Mouse (Mus musculus) gastrocnemius, adult 2 months (tissue): Measurements from ENCODE around the gene Col2a1. TPM values are rescaled to one million over a fixed set of nuclear protein-coding genes. Genes with fewer than 3 reads are reported as not detected.

ENCODE experiments used
- DNase-seq: peaks from one replicate; pipeline ENCODE4 v3.0.0; 2022
- H3K27ac ChIP-seq: fragments of 200-600 bp; 2 replicates; pipeline ENCODE4 v1.8.1; 2022; ENCODE audit warnings: mild to moderate bottlenecking
- H3K4me3 ChIP-seq: fragments of 200-600 bp; 2 replicates; pipeline ENCODE4 v1.8.1; 2022; ENCODE audit warnings: mild to moderate bottlenecking, moderate library complexity
- CTCF ChIP-seq: fragments of 200-600 bp; IDR thresholded peaks from 2 replicates; pipeline ENCODE4 v1.8.1; 2022; ENCODE audit warnings: antibody characterized with exemption, mild to moderate bottlenecking, moderate library complexity
- intact Hi-C: fragments of 180-260 bp; cut with DNase I; formaldehyde crosslinking; loops from one replicate; pipeline ENCODE4 v1.15.1; 2025
- long read RNA-seq, 2 experiments: library from polyadenylated mRNA; stranded (forward); transcript quantifications; one replicate each; pipeline ENCODE4 v2.0.0; 2021
- total RNA-seq, 2 experiments: library from RNA; stranded (reverse); gene quantifications; 2 replicates each; pipeline ENCODE4 v1.2.3; 2021

The Col2a1 gene
- 1 to 10 TPM; 1.1 to 1.5 TPM for total RNA-seq
- long read RNA-seq, experiment 1, full-length matches to known transcripts, result 1 of 3 reads
- long read RNA-seq, experiment 1, partial matches to known transcripts, result 2 of 3 reads
- long read RNA-seq, experiment 1, other reads (novel, unspliced or antisense), result 0 of 3 reads
- long read RNA-seq, experiment 2, partial matches to known transcripts, result 2 of 2 reads
- long read RNA-seq, experiment 2, other reads (novel, unspliced or antisense), result 0 of 2 reads

DNA sequence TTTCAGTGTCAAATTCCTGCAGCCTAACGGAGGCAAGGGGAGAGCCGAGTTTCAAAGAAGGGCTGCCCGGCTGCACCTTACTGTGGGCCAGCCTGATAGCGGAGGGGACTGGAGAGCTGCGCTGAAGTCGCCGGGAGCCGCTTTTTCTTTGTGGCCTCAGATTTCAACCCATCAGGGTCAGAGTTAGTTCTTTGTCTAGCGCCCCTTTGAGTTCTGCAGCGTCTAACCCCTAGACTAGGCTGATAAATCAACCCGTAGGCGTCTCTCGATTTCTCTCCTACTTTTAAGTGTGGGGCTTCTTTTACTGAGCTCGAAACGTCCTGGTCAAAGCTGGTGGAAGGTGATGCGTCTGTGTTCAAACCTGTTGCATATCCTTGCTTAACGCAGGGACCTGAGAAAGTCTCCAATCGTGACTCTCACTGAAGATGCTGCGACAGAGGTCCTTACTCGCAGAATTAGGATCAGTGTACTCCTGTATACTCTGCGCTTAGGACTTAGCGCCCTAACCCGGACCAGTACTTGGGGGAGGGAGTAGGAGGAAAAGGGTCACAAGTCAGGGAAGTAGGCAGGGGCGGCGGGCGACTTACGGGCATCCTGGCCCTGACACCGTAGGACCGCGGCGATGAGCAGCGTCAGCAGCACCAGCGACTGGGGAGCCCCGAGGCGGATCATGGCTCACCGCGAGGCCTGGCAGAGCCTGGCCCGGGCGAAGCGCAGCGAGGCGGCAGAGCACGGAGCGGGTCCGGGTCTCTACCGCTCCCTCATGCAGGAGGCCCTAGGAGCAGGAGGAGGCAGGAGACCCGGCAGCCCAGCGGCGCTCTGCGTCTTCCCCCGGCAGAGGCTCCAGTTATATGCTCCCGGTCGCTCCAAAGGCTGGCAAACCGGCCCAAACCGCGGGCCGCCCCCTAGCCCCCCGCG lies at the start of gene Col2a1:
Gene Col2a1 (minus strand): TSS at position 874 of the 918 bp plus-strand sequence.
- intact Hi-C loops, result no loop called here
- TF ChIP-seq CTCF, result no peak
- peak; percentile 25 for DNase-seq
- H3K27ac ChIP-seq, result 0 out of 2 replicates have a peak within 1 kb of the TSS, but pooled peaks have one; percentile 12
- H3K4me3 ChIP-seq, result peak within 1 kb of the TSS; percentile 66

DNA sequence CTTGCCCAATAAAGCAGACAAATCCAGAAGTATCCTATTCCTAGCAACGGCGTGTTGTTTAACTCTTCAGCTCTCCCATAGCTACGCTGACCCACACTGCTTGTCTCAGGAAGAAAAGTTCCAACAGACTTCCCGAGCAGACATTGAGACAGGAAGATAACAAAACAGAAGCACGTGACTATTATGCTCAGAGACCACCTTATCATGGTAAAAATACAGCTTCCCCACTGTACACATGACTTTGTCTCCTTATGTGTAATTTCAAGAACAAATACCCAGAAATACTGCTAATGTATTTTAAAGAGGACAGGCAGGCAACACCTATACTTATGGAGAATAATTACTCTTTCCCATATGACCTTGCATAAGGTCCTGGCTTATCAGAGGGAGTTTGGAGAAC lies 47.2 kb upstream of the Col2a1 start:
- intact Hi-C loops, result no loop called here
- no peak for TF ChIP-seq CTCF
- no peak for DNase-seq
- Histone ChIP-seq H3K27ac (peak overlapping the region; percentile 28; the same call in 1 of the 2 replicates), H3K4me3 (no peak overlapping the region)

DNA sequence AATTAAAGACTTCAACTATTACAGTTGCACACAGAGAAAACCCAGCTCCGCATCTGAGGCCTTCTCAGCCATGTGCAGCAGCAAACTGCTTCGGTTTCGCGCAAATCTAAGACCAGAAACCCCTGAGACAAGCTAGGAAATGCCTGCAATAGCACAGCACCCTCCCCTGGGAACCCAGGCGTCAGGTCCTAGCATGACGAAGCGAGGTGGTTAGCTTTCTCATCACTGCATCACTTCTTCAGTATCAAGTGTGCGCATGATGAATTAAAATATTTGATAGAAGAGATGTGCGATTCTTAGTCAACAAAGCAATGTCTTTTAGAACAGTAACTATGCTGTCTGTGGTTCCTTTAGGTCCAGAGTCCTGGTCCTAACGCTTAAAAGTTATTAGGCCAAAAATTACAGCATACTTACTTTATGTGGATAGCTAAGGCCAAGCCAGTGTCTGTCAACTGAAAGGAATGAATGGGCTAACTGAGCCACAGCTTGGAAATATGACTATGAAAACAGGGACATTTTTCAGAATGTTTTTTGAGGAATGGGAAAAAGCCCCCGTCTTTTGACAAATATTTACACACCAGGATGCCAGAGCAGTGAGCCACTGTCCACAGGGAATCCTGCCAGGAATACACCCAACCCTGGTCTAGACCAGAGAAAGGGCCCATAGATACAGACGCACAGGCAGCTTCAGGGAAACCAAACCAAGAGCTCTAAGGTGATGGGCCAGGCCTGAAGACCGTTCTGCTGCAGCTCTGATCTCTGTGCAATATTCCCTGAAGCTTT lies 44.6 kb upstream of the Col2a1 start:
- DNase-seq, result no peak
- no peak overlapping the region for H3K4me3 ChIP-seq
- intact Hi-C loops, result no loop called here
- no peak for TF ChIP-seq CTCF
- H3K27ac ChIP-seq, result no peak overlapping the region

DNA sequence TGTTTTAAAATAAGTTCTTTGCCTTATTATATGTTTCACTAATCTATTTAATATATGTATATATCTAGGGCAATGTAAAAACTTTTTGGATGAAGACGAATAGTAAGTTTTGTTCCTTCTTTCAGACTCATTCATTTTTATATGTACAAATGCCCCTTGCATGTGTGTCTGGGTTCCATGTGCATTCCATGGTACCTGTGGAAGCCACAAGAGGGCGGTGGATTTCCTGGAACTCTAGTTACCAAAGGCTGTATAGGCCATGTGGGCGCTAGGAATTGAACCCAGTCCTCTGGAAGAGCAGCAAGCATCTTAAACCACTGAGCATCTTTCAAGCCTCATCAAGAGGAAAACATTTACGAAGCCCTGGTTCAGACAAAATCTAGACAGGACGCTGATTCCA lies 39.9 kb upstream of the Col2a1 start:
- no peak for DNase-seq
- no peak overlapping the region for H3K27ac ChIP-seq

DNA sequence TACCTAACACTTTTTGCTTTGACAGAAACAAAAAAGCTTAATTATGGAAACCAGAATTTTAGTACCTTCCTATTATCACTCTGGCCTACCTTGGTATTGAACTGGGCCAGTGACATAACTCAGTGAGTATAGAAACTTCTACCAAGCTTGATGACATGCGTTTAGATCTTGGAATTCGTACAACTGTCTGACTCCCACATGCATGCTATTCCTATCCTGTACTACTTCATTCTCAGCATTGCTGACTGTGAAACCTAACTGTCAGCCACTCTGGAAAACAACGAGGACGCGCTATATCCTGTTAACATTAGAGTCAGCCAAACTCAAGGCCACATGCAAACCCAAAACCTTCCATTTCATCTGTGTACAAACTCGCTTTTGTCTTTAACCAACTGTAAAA lies 39.5 kb upstream of the Col2a1 start:
- DNase-seq, result no peak
- H3K4me3 ChIP-seq, result no peak overlapping the region
- intact Hi-C loops, result no loop called here
- H3K27ac ChIP-seq, result no peak overlapping the region
- TF ChIP-seq CTCF, result no peak

More for the DNA sequence above, 39.9 kb upstream of the Col2a1 start:
- intact Hi-C loops, result no loop called here
- peak; percentile 23; the same call in 1 of the 2 replicates for TF ChIP-seq CTCF
- no peak overlapping the region for H3K4me3 ChIP-seq

- no peak overlapping the region for H3K4me3 ChIP-seq
- no peak overlapping the region for H3K27ac ChIP-seq
- DNase-seq, result no peak
- TF ChIP-seq CTCF, result no peak
- intact Hi-C loops, result no loop called here
These were observed 38.0 kb upstream of the Col2a1 start for GRCm38 (mm10) chr15:98042508-98042907.

- H3K4me3 ChIP-seq, result no peak overlapping the region
- DNase-seq, result no peak
- H3K27ac ChIP-seq, result no peak overlapping the region
- no peak for TF ChIP-seq CTCF
- intact Hi-C loops, result no loop called here
These were observed 35.2 kb upstream of the Col2a1 start for GRCm38 (mm10) chr15:98039682-98040081.

DNA sequence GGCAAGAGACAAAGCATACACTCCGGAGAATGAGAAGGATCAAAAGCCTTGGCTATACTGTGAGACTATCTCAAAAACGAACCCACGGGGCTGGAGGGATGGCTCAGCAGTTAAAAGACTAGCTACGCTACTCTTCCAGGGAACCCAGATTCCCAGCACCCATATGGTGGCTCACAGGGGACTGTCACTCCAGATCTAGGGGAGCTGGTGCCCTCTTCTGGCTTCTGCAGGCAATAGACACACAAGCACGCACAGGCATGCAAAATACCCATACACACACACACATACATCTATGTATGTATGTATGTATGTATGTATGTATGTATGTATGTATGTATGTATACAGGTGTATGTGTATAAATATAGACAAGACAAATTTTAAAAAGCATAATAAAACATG lies 32.1 kb upstream of the Col2a1 start:
- no peak overlapping the region for H3K4me3 ChIP-seq
- intact Hi-C loops, result no loop called here
- DNase-seq, result no peak
- no peak for TF ChIP-seq CTCF
- no peak overlapping the region for H3K27ac ChIP-seq

DNA sequence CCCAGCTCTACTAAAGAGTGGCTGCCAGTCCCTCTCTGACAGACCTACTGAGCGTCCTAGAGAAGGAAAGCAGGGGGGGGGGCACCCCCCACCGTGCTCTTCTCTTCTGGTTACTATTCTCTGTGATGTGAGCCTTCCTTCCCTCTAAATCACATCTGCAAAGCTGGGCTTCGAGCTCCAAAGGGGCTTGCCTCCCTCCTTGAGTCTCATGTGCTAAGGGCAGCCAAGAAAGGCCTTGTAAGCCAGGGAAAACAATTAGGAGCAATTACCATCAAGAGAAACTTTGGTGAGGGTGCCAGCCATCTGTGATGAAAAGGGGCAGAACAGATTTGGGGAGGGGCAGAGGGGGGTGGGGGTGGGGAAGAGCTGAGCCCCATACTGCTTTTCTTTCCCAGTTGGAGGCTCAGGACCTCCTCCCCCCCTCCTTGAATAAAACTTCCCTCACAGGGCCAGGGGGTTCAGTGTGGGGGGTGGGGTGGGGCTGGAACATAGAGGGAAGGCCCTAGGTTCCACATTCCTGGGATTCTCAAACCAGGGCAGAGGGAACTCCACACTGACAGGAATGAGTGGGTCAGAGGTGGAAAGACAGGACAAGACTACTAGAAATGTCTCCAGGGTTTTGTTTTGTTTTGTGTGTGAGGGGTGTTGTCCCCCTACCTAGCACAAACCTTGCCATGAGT lies 30.7 kb upstream of the Col2a1 start:
- Histone ChIP-seq H3K27ac (no peak overlapping the region), H3K4me3 (no peak overlapping the region)
- no peak for DNase-seq
- intact Hi-C loops, result no loop called here
- TF ChIP-seq CTCF, result no peak

GRCm38 (mm10) chr15:98033233-98033748 lies 28.8 kb upstream of the Col2a1 start:
- H3K4me3 ChIP-seq, result no peak overlapping the region
- intact Hi-C loops, result no loop called here
- no peak for TF ChIP-seq CTCF

DNA sequence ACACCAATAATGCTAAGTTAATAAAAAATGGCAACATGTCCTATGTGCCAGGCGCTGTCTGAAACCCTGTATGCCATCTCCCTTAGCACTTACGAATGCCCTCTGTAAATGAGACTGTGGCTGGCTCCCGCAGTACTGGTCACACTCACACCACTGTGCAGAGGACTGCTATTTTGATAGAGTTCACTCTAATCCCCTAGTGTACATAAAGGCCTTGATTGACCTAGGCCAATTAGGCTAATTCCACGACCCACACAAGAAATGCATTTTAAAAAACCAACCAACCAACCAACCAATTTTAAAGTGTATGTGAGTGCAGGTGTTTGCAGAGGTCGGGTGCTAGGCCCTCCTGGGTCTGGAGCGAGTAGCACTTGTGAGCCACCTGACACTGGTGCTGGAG lies 25.3 kb upstream of the Col2a1 start:
- H3K27ac ChIP-seq, result no peak overlapping the region
- TF ChIP-seq CTCF, result no peak
- no peak for DNase-seq
- H3K4me3 ChIP-seq, result no peak overlapping the region
- intact Hi-C loops, result no loop called here

More at GRCm38 (mm10) chr15:98033233-98033748, 28.8 kb upstream of the Col2a1 start:
- H3K27ac ChIP-seq, result no peak overlapping the region
- DNase-seq, result no peak
